Mouse (Mus musculus) left cerebral cortex, adult 18-20 months (tissue): Measurements from ENCODE around the gene Grasp. TPM values are rescaled to one million over a fixed set of nuclear protein-coding genes. Genes with fewer than 3 reads are reported as not detected.

Experiments
- DNase-seq, 2 experiments: peaks; one replicate each; pipeline ENCODE4 v3.0.0; 2021 to 2022; ENCODE audit warnings: low spot score in 2 of 2, mixed read lengths in 1 of 2
- total RNA-seq, 2 experiments: library from RNA; stranded (reverse); gene quantifications; 2 replicates each; pipeline ENCODE4 v1.2.3; 2021

Gene Grasp
- total RNA-seq, 2 experiments from 2014 or later = 77.7 to 111 TPM

GRCm38 (mm10) chr15:101246231-101247154 lies 22.5 kb downstream of the Grasp start:
- peak; percentile 93 to 96 for DNase-seq

- no peak for DNase-seq
These were observed 23.1 kb downstream of the Grasp start for GRCm38 (mm10) chr15:101247155-101247498.

- DNase-seq = no peak
These were observed 24.2 kb downstream of the Grasp start for GRCm38 (mm10) chr15:101248029-101248710.

- DNase-seq = no peak
These were observed 26.3 kb downstream of the Grasp start for GRCm38 (mm10) chr15:101250220-101250800.

GRCm38 (mm10) chr15:101251930-101252329 lies 27.9 kb downstream of the Grasp start:
- no peak for DNase-seq

- DNase-seq = no peak
These were observed 28.6 kb downstream of the Grasp start for GRCm38 (mm10) chr15:101252614-101253013.

- DNase-seq = no peak
These were observed 29.5 kb downstream of the Grasp start for GRCm38 (mm10) chr15:101253563-101253885.

- DNase-seq = peak; percentile 82 to 84
These were observed 30.2 kb downstream of the Grasp start, which contains the start of gene Nr4a1 for GRCm38 (mm10) chr15:101253886-101254795. TSS of gene Nr4a1 (plus strand) at chr15:101254269.

- DNase-seq = no peak
These were observed 32.0 kb downstream of the Grasp start for GRCm38 (mm10) chr15:101255842-101256462.

- no peak for DNase-seq
These were observed 32.6 kb downstream of the Grasp start for GRCm38 (mm10) chr15:101256463-101257206.

- DNase-seq = no peak
These were observed 34.4 kb downstream of the Grasp start for GRCm38 (mm10) chr15:101258420-101258819.

- no peak for DNase-seq
These were observed 35.9 kb downstream of the Grasp start for GRCm38 (mm10) chr15:101259922-101260321.

- DNase-seq = no peak
These were observed 36.4 kb downstream of the Grasp start for GRCm38 (mm10) chr15:101260387-101260786.

- no peak for DNase-seq
These were observed 37.1 kb downstream of the Grasp start for GRCm38 (mm10) chr15:101260874-101261622.

- DNase-seq = no peak
These were observed 38.5 kb downstream of the Grasp start for GRCm38 (mm10) chr15:101262502-101262901.

- DNase-seq = peak; percentile 95 to 96
These were observed 42.4 kb downstream of the Grasp start for GRCm38 (mm10) chr15:101266132-101266963.

GRCm38 (mm10) chr15:101267053-101268032 lies 43.4 kb downstream of the Grasp start:
- no peak for DNase-seq
